1 mouse cellular context compared by ENCODE assay signal in the genomic region with DNA sequence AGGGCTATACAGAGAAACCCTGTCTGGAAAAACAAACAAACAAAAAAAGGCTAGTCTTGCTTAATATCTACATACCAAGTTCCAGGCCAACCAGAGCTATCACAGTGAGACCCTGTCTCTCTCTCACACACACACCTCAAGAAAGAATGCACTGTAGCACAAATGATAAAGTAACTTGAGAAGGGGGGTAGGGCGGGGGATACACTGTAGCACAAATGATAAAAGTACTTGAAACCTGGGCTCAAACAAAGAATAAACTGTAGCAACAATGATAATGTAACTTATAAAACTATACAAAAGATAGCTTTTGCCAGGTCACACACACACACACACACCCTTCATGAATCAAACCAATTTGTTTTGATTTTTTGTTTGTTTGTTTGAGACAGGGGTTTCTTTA.
TF ChIP-seq lines count a peak whose summit lies in the region.

No protein-coding gene starts in this region.

TF ChIP-seq in MEL, 35 proteins besides CTCF, POLR2A, EP300 and RAD21:
- TF ChIP-seq JUND (IDR thresholded peaks at IDR 0.05; ENCODE audit: low read depth, low read length) (no peak), CHD2 (IDR thresholded peaks at IDR 0.05; ENCODE audit: low read length) (no peak), USF2 (IDR thresholded peaks at IDR 0.05; ENCODE audit: borderline replicate concordance in 1 of 2, insufficient read depth in 1 of 2, low read depth in 1 of 2, low read length in 2 of 2) (no peak), MEF2A (IDR thresholded peaks at IDR 0.05; ENCODE audit: extremely low read depth, insufficient replicate concordance, low read depth, low read length, poor library complexity, severe bottlenecking) (no peak), MXI1 (IDR thresholded peaks at IDR 0.05; ENCODE audit: low read depth, low read length) (0 out of 2 replicates have a peak, but pooled peaks have one; percentile 10), BHLHE40 (IDR thresholded peaks at IDR 0.05; ENCODE audit: borderline replicate concordance, low read depth, low read length) (0 out of 2 replicates have a peak, but pooled peaks have one; percentile 15), E2F4 (IDR thresholded peaks at IDR 0.05; ENCODE audit: borderline replicate concordance, low read depth, low read length) (no peak), USF1 (IDR thresholded peaks at IDR 0.05; ENCODE audit: low read depth, low read length) (no peak), MYC (IDR thresholded peaks at IDR 0.05; ENCODE audit: low read depth, low read length) (no peak), SIN3A (IDR thresholded peaks at IDR 0.05; ENCODE audit: low read length) (peak; percentile 34), POLR2AphosphoS2 (IDR thresholded peaks at IDR 0.05; ENCODE audit: low read length) (no peak), CHD1 (IDR thresholded peaks at IDR 0.05; ENCODE audit: low read depth, low read length) (no peak), TCF12 (IDR thresholded peaks at IDR 0.05; ENCODE audit: low read depth, low read length) (peak; percentile 94), MAX (IDR thresholded peaks at IDR 0.05; ENCODE audit: low read length) (no peak), NRF1 (IDR thresholded peaks at IDR 0.05; ENCODE audit: insufficient read depth, low read depth, low read length, poor library complexity, severe bottlenecking) (no peak), ZNF384 (IDR thresholded peaks at IDR 0.05; ENCODE audit: low read depth, low read length) (peak; percentile 21; the same call in 1 of the 2 replicates), RCOR1 (IDR thresholded peaks at IDR 0.05; ENCODE audit: low read depth, low read length) (peak; percentile 92), ZC3H11A (IDR thresholded peaks at IDR 0.05; ENCODE audit: low read depth, low read length) (no peak), ELF1 (IDR thresholded peaks at IDR 0.05; ENCODE audit: low read depth, low read length) (no peak), ZKSCAN1 (IDR thresholded peaks at IDR 0.05; ENCODE audit: low read depth, low read length) (no peak), MYB (IDR thresholded peaks at IDR 0.05; ENCODE audit: low read depth, low read length) (no peak), HCFC1 (IDR thresholded peaks at IDR 0.05; ENCODE audit: low read depth, low read length) (no peak), TBP (IDR thresholded peaks at IDR 0.05; ENCODE audit: low read depth, low read length) (no peak), MAZ (IDR thresholded peaks at IDR 0.05; ENCODE audit: low read depth, low read length) (no peak), KAT2A (conservative IDR thresholded peaks at IDR 0.05; ENCODE audit: low read depth, low read length) (no peak), NELFE (IDR thresholded peaks at IDR 0.05; ENCODE audit: low read depth, low read length) (no peak), UBTF (IDR thresholded peaks at IDR 0.05; ENCODE audit: borderline replicate concordance, insufficient read depth, low read depth, low read length) (no peak), SMC3 (IDR thresholded peaks at IDR 0.05; ENCODE audit: low read depth, low read length) (no peak), ZMIZ1 (IDR thresholded peaks at IDR 0.05; ENCODE audit: low read depth, low read length) (no peak), MAFK (IDR thresholded peaks at IDR 0.05; ENCODE audit: borderline replicate concordance, low read depth, low read length) (no peak), GATA1 (IDR thresholded peaks at IDR 0.05; ENCODE audit: low read depth, low read length) (peak; percentile 86), ETS1 (IDR thresholded peaks at IDR 0.05; ENCODE audit: low read depth, low read length) (peak; percentile 53), TAL1 (IDR thresholded peaks at IDR 0.05; ENCODE audit: low read length) (peak; percentile 77), GABPA (IDR thresholded peaks at IDR 0.05; ENCODE audit: low read depth, low read length) (no peak), POLR2AphosphoS5 (IDR thresholded peaks at IDR 0.05; ENCODE audit: borderline replicate concordance, low read depth, low read length) (no peak)
